Mouse (Mus musculus): Measurements from ENCODE around the gene Klk1b26. TPM values are rescaled to one million over a fixed set of nuclear protein-coding genes. Genes with fewer than 3 reads are reported as not detected.
"Not testable (repeated sequence)": the region's sequence is repeated elsewhere in the genome, so short reads cannot be mapped to it uniquely, and the experiment has no call there.

Klk1b26 gene
- polyA plus RNA-seq (2015; fragmentation: Nextera tagmentation; extraction: Ambion mirVana) = 0.12 and 0.14 TPM in 2 replicates

DNA sequence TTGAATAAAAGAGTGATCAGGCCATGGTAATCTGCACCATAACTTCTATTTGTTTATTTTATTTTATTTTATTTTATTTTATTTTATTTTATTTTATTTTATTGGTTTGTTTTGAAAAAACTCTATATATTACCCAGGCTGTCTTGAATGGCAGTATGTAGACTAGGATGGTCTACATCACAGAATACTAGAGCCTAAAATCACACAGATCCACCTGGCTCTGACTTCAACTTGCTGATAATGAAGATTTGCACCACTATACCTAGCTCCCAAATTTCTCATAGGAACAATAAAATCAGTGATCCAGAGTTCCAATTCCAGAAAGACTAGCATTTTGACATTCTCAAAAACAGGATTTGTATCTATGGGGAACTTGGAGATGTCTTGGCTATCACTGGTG is at the start of gene Klk1b26:
TSS of gene Klk1b26 (plus strand) at position 301 of the 400 bp plus-strand sequence.
- H3K4me3 ChIP-seq (replicated peaks); H3K4me2 ChIP-seq; H3K27me3 ChIP-seq; H3K4me1 ChIP-seq (replicated peaks); H3K36me3 ChIP-seq (replicated peaks); H3K27ac ChIP-seq (replicated peaks); H3K9me3 ChIP-seq (replicated peaks); ATAC-seq (ENCODE audit: insufficient read depth); H3K9ac ChIP-seq: not testable (repeated sequence)

DNA sequence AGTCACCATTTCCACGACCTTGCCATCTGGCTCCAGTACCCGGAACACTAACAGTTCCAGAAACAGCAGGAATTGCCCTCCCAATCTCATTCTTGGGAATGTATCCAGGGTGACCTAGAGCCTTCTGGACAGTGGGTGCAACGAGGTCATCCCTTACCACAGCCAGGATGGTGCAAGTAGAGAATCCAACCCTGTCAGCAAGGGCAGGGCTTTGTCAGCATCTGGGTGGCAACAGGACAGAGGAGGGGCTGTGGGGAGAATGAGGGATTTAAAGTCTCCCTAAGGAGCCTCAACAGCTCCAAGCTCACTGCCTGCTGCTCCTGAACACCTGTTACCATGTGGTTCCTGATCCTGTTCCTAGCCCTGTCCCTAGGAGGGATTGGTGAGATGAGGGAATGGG is 45.5 kb upstream of the Klk1b26 start, which contains the start of gene Klk1b1:
TSS of gene Klk1b1 (plus strand) at position 301 of the 400 bp plus-strand sequence.
- Histone ChIP-seq H3K9ac (no peak within 1 kb of the TSS), H3K4me1 (replicated peaks) (no peaks in the 10 kb centered on the region), H3K4me3 (replicated peaks) (no peak within 1 kb of the TSS), H3K27me3 (no peaks in the 10 kb centered on the region), H3K27ac (replicated peaks) (no peak within 1 kb of the TSS), H3K36me3 (replicated peaks) (no peaks in the 10 kb centered on the region), H3K4me2 (no peak within 1 kb of the TSS), H3K9me3 (replicated peaks) (no peaks in the 10 kb centered on the region)
- ATAC-seq (ENCODE audit: insufficient read depth) = no peak
- 38% methylated on average over 3 of the region's 3 CpGs for WGBS (ENCODE audit: insufficient replicate concordance)

DNA sequence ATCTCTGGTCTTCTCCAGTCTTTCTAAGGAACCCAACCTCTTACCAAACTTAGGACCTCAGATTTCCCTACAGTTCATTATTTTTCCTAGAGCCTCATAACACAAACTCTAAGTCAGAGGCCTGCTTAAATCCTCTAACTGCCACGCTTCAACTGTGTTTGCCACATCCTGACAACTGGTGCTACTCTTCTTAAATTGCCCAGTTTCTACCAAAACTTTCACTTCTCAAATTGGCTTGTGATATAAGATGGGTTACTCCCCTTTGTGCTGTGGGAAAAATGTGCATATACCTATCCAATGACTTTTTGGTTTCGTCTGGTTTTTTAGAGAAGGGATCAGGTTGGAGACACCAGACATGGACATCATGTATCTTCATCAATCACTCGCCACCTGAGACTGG is 44.9 kb upstream of the Klk1b26 start:
- H3K36me3 ChIP-seq (replicated peaks) = no peaks in the 10 kb centered on the region
- no peak overlapping the region for H3K4me3 ChIP-seq (replicated peaks)
- 50% methylated on average over 3 of the region's 3 CpGs for WGBS (ENCODE audit: insufficient replicate concordance)
- no peak overlapping the region for H3K9ac ChIP-seq
- no peak overlapping the region for H3K27ac ChIP-seq (replicated peaks)
- H3K9me3 ChIP-seq (replicated peaks) = no peaks in the 10 kb centered on the region
- no peak for ATAC-seq (ENCODE audit: insufficient read depth)
- no peak overlapping the region for H3K4me2 ChIP-seq
- H3K27me3 ChIP-seq = no peaks in the 10 kb centered on the region
- H3K4me1 ChIP-seq (replicated peaks) = no peaks in the 10 kb centered on the region

- Histone ChIP-seq H3K4me2 (no peak overlapping the region), H3K9me3 (replicated peaks) (no peaks in the 10 kb centered on the region), H3K4me3 (replicated peaks) (no peak overlapping the region), H3K36me3 (replicated peaks) (no peaks in the 10 kb centered on the region), H3K27me3 (no peaks in the 10 kb centered on the region), H3K4me1 (replicated peaks) (no peaks in the 10 kb centered on the region), H3K27ac (replicated peaks) (no peak overlapping the region), H3K9ac (no peak overlapping the region)
- no peak for ATAC-seq (ENCODE audit: insufficient read depth)
- WGBS (ENCODE audit: insufficient replicate concordance) = 67% methylated on average over 2 of the region's 2 CpGs
Measured at GRCm38 (mm10) chr7:43967612-43968011, 44.4 kb upstream of the Klk1b26 start.

- H3K36me3 ChIP-seq (replicated peaks); H3K27me3 ChIP-seq; H3K9me3 ChIP-seq (replicated peaks); H3K9ac ChIP-seq; H3K4me2 ChIP-seq; H3K4me1 ChIP-seq (replicated peaks); H3K4me3 ChIP-seq (replicated peaks); H3K27ac ChIP-seq (replicated peaks); ATAC-seq (ENCODE audit: insufficient read depth): not testable (repeated sequence)
- 52% methylated on average over 1 of the region's 1 CpGs for WGBS (ENCODE audit: insufficient replicate concordance)
Measured at GRCm38 (mm10) chr7:43975761-43976160, 36.2 kb upstream of the Klk1b26 start, which contains the start of gene Klk1b9. Gene Klk1b9, plus strand, starts transcription at chr7:43976061.

GRCm38 (mm10) chr7:43985657-43986056 is 26.3 kb upstream of the Klk1b26 start:
- Histone ChIP-seq H3K27me3 (no peaks in the 10 kb centered on the region), H3K4me3 (replicated peaks) (no peak overlapping the region), H3K9ac (no peak overlapping the region), H3K4me1 (replicated peaks) (no peaks in the 10 kb centered on the region), H3K4me2 (no peak overlapping the region), H3K9me3 (replicated peaks) (no peaks in the 10 kb centered on the region), H3K36me3 (replicated peaks) (no peaks in the 10 kb centered on the region), H3K27ac (replicated peaks) (no peak overlapping the region)
- no peak for ATAC-seq (ENCODE audit: insufficient read depth)

- WGBS (ENCODE audit: insufficient replicate concordance) = 35% methylated on average over 1 of the region's 1 CpGs
- H3K27me3 ChIP-seq; H3K4me2 ChIP-seq; H3K9ac ChIP-seq; H3K4me1 ChIP-seq (replicated peaks); ATAC-seq (ENCODE audit: insufficient read depth); H3K27ac ChIP-seq (replicated peaks); H3K4me3 ChIP-seq (replicated peaks); H3K9me3 ChIP-seq (replicated peaks); H3K36me3 ChIP-seq (replicated peaks): not testable (repeated sequence)
Measured at GRCm38 (mm10) chr7:43994821-43995220, 17.1 kb upstream of the Klk1b26 start.

GRCm38 (mm10) chr7:43995577-43995976 is 16.4 kb upstream of the Klk1b26 start, which contains the start of gene Klk1b11:
Gene Klk1b11, plus strand, starts transcription at chr7:43995877.
- not testable (repeated sequence) for H3K36me3 ChIP-seq (replicated peaks); H3K4me2 ChIP-seq; H3K4me3 ChIP-seq (replicated peaks); H3K9me3 ChIP-seq (replicated peaks); H3K27me3 ChIP-seq; H3K4me1 ChIP-seq (replicated peaks); H3K27ac ChIP-seq (replicated peaks); ATAC-seq (ENCODE audit: insufficient read depth); H3K9ac ChIP-seq
- WGBS (ENCODE audit: insufficient replicate concordance) = 62% methylated on average over 4 of the region's 4 CpGs

DNA sequence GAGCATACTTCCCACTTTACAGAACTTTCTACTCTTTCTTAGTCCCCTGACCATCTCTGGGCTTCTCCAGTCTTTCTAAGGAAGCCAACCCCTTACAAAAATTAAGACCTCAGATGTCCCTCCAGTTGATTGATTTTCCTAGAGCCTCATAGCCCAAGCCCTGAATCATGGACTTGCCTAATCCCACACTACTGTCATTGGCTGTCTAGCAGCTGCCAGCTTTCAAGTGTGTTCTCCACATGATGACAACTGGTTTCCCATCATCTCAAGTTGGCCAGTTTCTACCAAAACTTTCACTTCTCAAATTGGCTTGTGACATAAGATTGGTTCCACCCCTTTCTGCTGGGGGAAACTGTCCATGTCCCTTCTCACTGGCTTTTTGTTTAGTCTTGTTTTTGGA is 7.1 kb upstream of the Klk1b26 start:
- Histone ChIP-seq H3K9ac (no peak overlapping the region), H3K4me2 (no peak overlapping the region), H3K27me3 (no peaks in the 10 kb centered on the region), H3K9me3 (replicated peaks) (no peaks in the 10 kb centered on the region), H3K4me1 (replicated peaks) (no peaks in the 10 kb centered on the region), H3K36me3 (replicated peaks) (no peaks in the 10 kb centered on the region), H3K4me3 (replicated peaks) (no peak overlapping the region), H3K27ac (replicated peaks) (no peak overlapping the region)
- ATAC-seq (ENCODE audit: insufficient read depth) = no peak

DNA sequence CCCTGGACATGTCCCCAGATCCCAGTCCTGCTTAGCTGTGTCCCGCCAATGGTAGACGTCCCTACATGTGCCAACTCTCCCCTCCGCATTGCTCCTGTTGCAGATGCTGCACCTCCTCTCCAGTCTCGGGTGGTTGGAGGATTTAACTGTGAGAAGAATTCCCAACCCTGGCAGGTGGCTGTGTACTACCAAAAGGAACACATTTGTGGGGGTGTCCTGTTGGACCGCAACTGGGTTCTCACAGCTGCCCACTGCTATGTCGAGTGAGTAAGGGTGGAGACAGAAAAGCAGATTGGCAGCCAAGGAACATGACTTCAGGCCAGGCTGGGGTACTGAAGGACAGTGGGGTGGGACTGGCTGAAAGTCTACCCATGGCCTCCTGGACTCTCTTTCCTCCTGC is 2.7 kb downstream of the Klk1b26 start:
- 58% methylated on average over 6 of the region's 6 CpGs for WGBS (ENCODE audit: insufficient replicate concordance)

GRCm38 (mm10) chr7:44015071-44015470 is 3.1 kb downstream of the Klk1b26 start:
- Histone ChIP-seq H3K36me3 (replicated peaks) (no peaks in the 10 kb centered on the region), H3K27ac (replicated peaks) (no peak overlapping the region), H3K9me3 (replicated peaks) (no peaks in the 10 kb centered on the region), H3K9ac (no peak overlapping the region), H3K4me2 (no peak overlapping the region), H3K4me1 (replicated peaks) (no peaks in the 10 kb centered on the region), H3K4me3 (replicated peaks) (no peak overlapping the region), H3K27me3 (no peaks in the 10 kb centered on the region)
- 65% methylated on average over 5 of the region's 5 CpGs for WGBS (ENCODE audit: insufficient replicate concordance)
- no peak for ATAC-seq (ENCODE audit: insufficient read depth)

More for the DNA sequence above, 2.7 kb downstream of the Klk1b26 start:
- not testable (repeated sequence) for H3K27ac ChIP-seq (replicated peaks); H3K4me2 ChIP-seq; H3K4me1 ChIP-seq (replicated peaks); H3K4me3 ChIP-seq (replicated peaks); H3K9me3 ChIP-seq (replicated peaks); H3K9ac ChIP-seq; H3K27me3 ChIP-seq; ATAC-seq (ENCODE audit: insufficient read depth); H3K36me3 ChIP-seq (replicated peaks)

GRCm38 (mm10) chr7:44051990-44052389 is 40.0 kb downstream of the Klk1b26 start, which contains the start of gene Klk1b27:
Gene Klk1b27, plus strand, starts transcription at chr7:44052290.
- H3K9ac ChIP-seq; H3K4me3 ChIP-seq (replicated peaks); H3K4me2 ChIP-seq; ATAC-seq (ENCODE audit: insufficient read depth); H3K27ac ChIP-seq (replicated peaks); H3K36me3 ChIP-seq (replicated peaks); H3K9me3 ChIP-seq (replicated peaks); H3K27me3 ChIP-seq; H3K4me1 ChIP-seq (replicated peaks): not testable (repeated sequence)
- WGBS (ENCODE audit: insufficient replicate concordance) = 53% methylated on average over 3 of the region's 3 CpGs
